Mouse (Mus musculus): ENCODE data around the gene Gm47955. TPM values are rescaled to one million over a fixed set of nuclear protein-coding genes. Genes with fewer than 3 reads are reported as not detected.
"Not testable (repeated sequence)": the region's sequence is repeated elsewhere in the genome, so short reads cannot be mapped to it uniquely, and the experiment has no call there.

The Gm47955 gene
- total and polyA plus RNA-seq, 2 experiments from 2014 or later: not detected

GRCm38 (mm10) chr1:82993947-82994346 is 33.9 kb downstream of the Gm47955 start:
- no peak overlapping the region for H3K27ac ChIP-seq
- no peaks in the 10 kb centered on the region for H3K36me3 ChIP-seq (ENCODE audit: insufficient read depth, low read length)

GRCm38 (mm10) chr1:83000306-83000705 is 40.2 kb downstream of the Gm47955 start, which contains the start of gene Gm47959:
TSS of gene Gm47959 (plus strand) at chr1:83000548.
- H3K9me3 ChIP-seq (ENCODE audit: low read length); H3K4me1 ChIP-seq (ENCODE audit: insufficient read depth, low read length); H3K4me3 ChIP-seq (ENCODE audit: low read length); H3K27me3 ChIP-seq (ENCODE audit: insufficient read depth, low read length); H3K4me2 ChIP-seq (ENCODE audit: low read depth, low read length); H3K27ac ChIP-seq; ATAC-seq; H3K9ac ChIP-seq (replicated peaks; ENCODE audit: low read length); H3K36me3 ChIP-seq (ENCODE audit: insufficient read depth, low read length); DNase-seq (ENCODE audit: low spot score): not testable (repeated sequence)
- 94% methylated on average over 5 of the region's 9 CpGs for WGBS

More at GRCm38 (mm10) chr1:82993947-82994346, 33.9 kb downstream of the Gm47955 start:
- DNase-seq (ENCODE audit: low spot score) (no peak), ATAC-seq (no peak)
- H3K4me1 ChIP-seq (ENCODE audit: insufficient read depth, low read length): no peaks in the 10 kb centered on the region
- no peak overlapping the region for H3K4me2 ChIP-seq (ENCODE audit: low read depth, low read length)
- H3K9ac ChIP-seq (replicated peaks; ENCODE audit: low read length): no peak overlapping the region
- H3K9me3 ChIP-seq (ENCODE audit: low read length): no peaks in the 10 kb centered on the region
- no peak for TF ChIP-seq CTCF (IDR thresholded peaks at IDR 0.05; ENCODE audit: low read depth)
- WGBS: 83% methylated on average over 3 of the region's 3 CpGs
- H3K27me3 ChIP-seq (ENCODE audit: insufficient read depth, low read length): no peaks in the 10 kb centered on the region
- no peak overlapping the region for H3K4me3 ChIP-seq (ENCODE audit: low read length)

- no peak for TF ChIP-seq CTCF (IDR thresholded peaks at IDR 0.05; ENCODE audit: low read depth)
- 79% methylated on average over 8 of the region's 8 CpGs for WGBS
- Histone ChIP-seq H3K9me3 (ENCODE audit: low read length) (no peaks in the 10 kb centered on the region), H3K4me3 (ENCODE audit: low read length) (no peak overlapping the region), H3K27ac (no peak overlapping the region), H3K4me1 (ENCODE audit: insufficient read depth, low read length) (no peaks in the 10 kb centered on the region), H3K4me2 (ENCODE audit: low read depth, low read length) (no peak overlapping the region), H3K9ac (replicated peaks; ENCODE audit: low read length) (no peak overlapping the region), H3K27me3 (ENCODE audit: insufficient read depth, low read length) (no peaks in the 10 kb centered on the region), H3K36me3 (ENCODE audit: insufficient read depth, low read length) (no peaks in the 10 kb centered on the region)
- ATAC-seq (no peak), DNase-seq (ENCODE audit: low spot score) (no peak)
Measured at GRCm38 (mm10) chr1:83006218-83007179, 46.4 kb downstream of the Gm47955 start.

GRCm38 (mm10) chr1:83007471-83007870 is 47.4 kb downstream of the Gm47955 start:
- no peaks in the 10 kb centered on the region for H3K27me3 ChIP-seq (ENCODE audit: insufficient read depth, low read length)
- no peak overlapping the region for H3K9ac ChIP-seq (replicated peaks; ENCODE audit: low read length)
- no peaks in the 10 kb centered on the region for H3K36me3 ChIP-seq (ENCODE audit: insufficient read depth, low read length)
- ATAC-seq (no peak), DNase-seq (ENCODE audit: low spot score) (peak; percentile 18)
- H3K27ac ChIP-seq: no peak overlapping the region
- no peak overlapping the region for H3K4me2 ChIP-seq (ENCODE audit: low read depth, low read length)
- no peaks in the 10 kb centered on the region for H3K9me3 ChIP-seq (ENCODE audit: low read length)
- no peaks in the 10 kb centered on the region for H3K4me1 ChIP-seq (ENCODE audit: insufficient read depth, low read length)
- no peak for TF ChIP-seq CTCF (IDR thresholded peaks at IDR 0.05; ENCODE audit: low read depth)
- WGBS: 70% methylated on average over 6 of the region's 6 CpGs
- no peak overlapping the region for H3K4me3 ChIP-seq (ENCODE audit: low read length)

Other genes starting within 250 kb of the Gm47955 start
- 309 and 364 TPM in 2 replicates for gene Mff, start 235.4 kb upstream of the Gm47955 start, total RNA-seq (2014; rRNA removed)
- 410 and 416 TPM in 2 replicates for gene Mff, start 235.4 kb upstream of the Gm47955 start, polyA plus RNA-seq (2015; fragmentation: Nextera tagmentation; extraction: Ambion mirVana)
- gene Tm4sf20, start 191.8 kb upstream of the Gm47955 start, total RNA-seq (2014; rRNA removed): not detected in 2 replicates
- not detected in 2 replicates for gene Tm4sf20, start 191.8 kb upstream of the Gm47955 start, polyA plus RNA-seq (2015; fragmentation: Nextera tagmentation; extraction: Ambion mirVana)
- not detected in 2 replicates for gene Gm47791, start 189.0 kb upstream of the Gm47955 start, total RNA-seq (2014; rRNA removed)
- not detected in 2 replicates for gene Gm47791, start 189.0 kb upstream of the Gm47955 start, polyA plus RNA-seq (2015; fragmentation: Nextera tagmentation; extraction: Ambion mirVana)
- 88.2 and 98.6 TPM in 2 replicates for gene Agfg1, start 120.8 kb upstream of the Gm47955 start, total RNA-seq (2014; rRNA removed)
- 20.7 TPM in 2 replicates for gene Agfg1, start 120.8 kb upstream of the Gm47955 start, polyA plus RNA-seq (2015; fragmentation: Nextera tagmentation; extraction: Ambion mirVana)
- 0.97 TPM in 1 of 2 replicates, not detected in the other for gene A030005L19Rik, start 47.0 kb upstream of the Gm47955 start, total RNA-seq (2014; rRNA removed)
- not detected in 2 replicates for gene A030005L19Rik, start 47.0 kb upstream of the Gm47955 start, polyA plus RNA-seq (2015; fragmentation: Nextera tagmentation; extraction: Ambion mirVana)
- not detected in 2 replicates for gene A030014E15Rik, start 35.4 kb upstream of the Gm47955 start, total RNA-seq (2014; rRNA removed)
- gene A030014E15Rik, start 35.4 kb upstream of the Gm47955 start, polyA plus RNA-seq (2015; fragmentation: Nextera tagmentation; extraction: Ambion mirVana): not detected in 2 replicates
- not detected in 2 replicates for gene Gm6217, start 28.9 kb upstream of the Gm47955 start, total RNA-seq (2014; rRNA removed)
- not detected in 2 replicates for gene Gm6217, start 28.9 kb upstream of the Gm47955 start, polyA plus RNA-seq (2015; fragmentation: Nextera tagmentation; extraction: Ambion mirVana)
- gene A030003K21Rik, start 16.9 kb upstream of the Gm47955 start, total RNA-seq (2014; rRNA removed): not detected in 2 replicates
- not detected in 2 replicates for gene A030003K21Rik, start 16.9 kb upstream of the Gm47955 start, polyA plus RNA-seq (2015; fragmentation: Nextera tagmentation; extraction: Ambion mirVana)
- gene Gm7544, start 4.3 kb upstream of the Gm47955 start, total RNA-seq (2014; rRNA removed): not detected in 2 replicates
- gene Gm7544, start 4.3 kb upstream of the Gm47955 start, polyA plus RNA-seq (2015; fragmentation: Nextera tagmentation; extraction: Ambion mirVana): not detected in 2 replicates
- not detected in 2 replicates for gene Gm47959, start 40.3 kb downstream of the Gm47955 start, total RNA-seq (2014; rRNA removed)
- gene Gm47959, start 40.3 kb downstream of the Gm47955 start, polyA plus RNA-seq (2015; fragmentation: Nextera tagmentation; extraction: Ambion mirVana): not detected in 2 replicates
- 1.5 and 1.8 TPM in 2 replicates for gene Slc19a3, start 78.2 kb downstream of the Gm47955 start, total RNA-seq (2014; rRNA removed)
- gene Slc19a3, start 78.2 kb downstream of the Gm47955 start, polyA plus RNA-seq (2015; fragmentation: Nextera tagmentation; extraction: Ambion mirVana): 1.3 and 1.7 TPM in 2 replicates
- not detected in 2 replicates for gene Krtap28-10, start 82.2 kb downstream of the Gm47955 start, total RNA-seq (2014; rRNA removed)
- gene Krtap28-10, start 82.2 kb downstream of the Gm47955 start, polyA plus RNA-seq (2015; fragmentation: Nextera tagmentation; extraction: Ambion mirVana): not detected in 2 replicates
- gene Gm47969, start 84.6 kb downstream of the Gm47955 start, total RNA-seq (2014; rRNA removed): not detected in 2 replicates
- gene Gm47969, start 84.6 kb downstream of the Gm47955 start, polyA plus RNA-seq (2015; fragmentation: Nextera tagmentation; extraction: Ambion mirVana): not detected in 2 replicates
- not detected in 2 replicates for gene A030005K14Rik, start 99.1 kb downstream of the Gm47955 start, total RNA-seq (2014; rRNA removed)
- gene A030005K14Rik, start 99.1 kb downstream of the Gm47955 start, polyA plus RNA-seq (2015; fragmentation: Nextera tagmentation; extraction: Ambion mirVana): not detected in 2 replicates
- gene Krtap28-13, start 100.6 kb downstream of the Gm47955 start, total RNA-seq (2014; rRNA removed): not detected in 2 replicates
- not detected in 2 replicates for gene Krtap28-13, start 100.6 kb downstream of the Gm47955 start, polyA plus RNA-seq (2015; fragmentation: Nextera tagmentation; extraction: Ambion mirVana)
- gene Ccl20, start 156.5 kb downstream of the Gm47955 start, total RNA-seq (2014; rRNA removed): not detected in 2 replicates
- gene Ccl20, start 156.5 kb downstream of the Gm47955 start, polyA plus RNA-seq (2015; fragmentation: Nextera tagmentation; extraction: Ambion mirVana): not detected in 2 replicates
- 0.94 and 1.5 TPM in 2 replicates for gene Daw1, start 199.5 kb downstream of the Gm47955 start, total RNA-seq (2014; rRNA removed)
- gene Daw1, start 199.5 kb downstream of the Gm47955 start, polyA plus RNA-seq (2015; fragmentation: Nextera tagmentation; extraction: Ambion mirVana): 1.5 and 2.3 TPM in 2 replicates

Data from hindbrain, postnatal 0 days (tissue).